Mouse (Mus musculus): Measurements from ENCODE around the gene Fastkd5. TPM values are rescaled to one million over a fixed set of nuclear protein-coding genes. Genes with fewer than 3 reads are reported as not detected.

Gene Fastkd5
- 10 to 100 TPM; 14.2 to 17.2 TPM for polyA plus RNA-seq (2017; shearing (Covaris generic))

DNA sequence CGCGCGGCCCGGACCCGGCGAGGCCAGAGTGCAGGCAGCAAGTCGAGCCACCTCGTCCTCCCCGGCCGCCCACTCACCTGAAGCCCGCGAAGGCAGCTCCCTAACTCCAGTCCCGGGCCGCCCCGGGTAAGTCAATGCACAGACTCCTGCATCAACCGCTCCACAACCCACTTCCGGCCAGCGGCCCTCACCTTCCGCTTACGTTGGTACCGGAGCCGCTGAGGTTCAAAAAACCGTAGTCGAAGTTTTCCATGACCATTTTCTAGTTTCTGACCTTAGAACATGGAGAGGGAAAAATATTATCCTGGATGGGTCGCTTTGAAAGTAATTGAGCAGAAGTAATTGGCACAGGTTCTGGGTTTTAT is at the start of gene Fastkd5, which contains the start of gene Ubox5:
Fastkd5 (minus strand) TSS at position 189 of the 365 bp plus-strand sequence.
Ubox5 (minus strand) TSS at position 200 of the 365 bp plus-strand sequence.

DNA sequence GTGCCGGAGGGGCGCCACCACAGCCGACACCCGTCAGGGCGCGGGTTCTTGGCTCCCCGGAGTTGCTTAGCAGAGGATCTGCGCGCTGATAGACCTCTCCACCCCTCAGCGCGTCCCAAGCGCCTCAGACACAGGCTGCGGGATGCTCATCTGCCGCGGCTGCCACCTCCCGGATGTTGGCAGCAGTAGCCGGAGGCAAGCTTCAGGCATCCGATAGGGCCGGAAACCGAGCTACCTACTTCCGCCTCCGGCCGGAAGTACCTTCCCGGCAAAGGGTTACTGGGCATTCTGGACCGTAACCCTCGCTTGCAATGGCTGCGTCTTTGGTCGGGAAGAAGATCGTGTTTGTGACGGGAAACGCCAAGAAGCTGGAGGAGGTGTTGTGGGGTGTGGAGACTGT is 37.7 kb upstream of the Fastkd5 start, which contains the start of gene Itpa:
Itpa (plus strand) TSS at position 52 of the 400 bp plus-strand sequence.

DNA sequence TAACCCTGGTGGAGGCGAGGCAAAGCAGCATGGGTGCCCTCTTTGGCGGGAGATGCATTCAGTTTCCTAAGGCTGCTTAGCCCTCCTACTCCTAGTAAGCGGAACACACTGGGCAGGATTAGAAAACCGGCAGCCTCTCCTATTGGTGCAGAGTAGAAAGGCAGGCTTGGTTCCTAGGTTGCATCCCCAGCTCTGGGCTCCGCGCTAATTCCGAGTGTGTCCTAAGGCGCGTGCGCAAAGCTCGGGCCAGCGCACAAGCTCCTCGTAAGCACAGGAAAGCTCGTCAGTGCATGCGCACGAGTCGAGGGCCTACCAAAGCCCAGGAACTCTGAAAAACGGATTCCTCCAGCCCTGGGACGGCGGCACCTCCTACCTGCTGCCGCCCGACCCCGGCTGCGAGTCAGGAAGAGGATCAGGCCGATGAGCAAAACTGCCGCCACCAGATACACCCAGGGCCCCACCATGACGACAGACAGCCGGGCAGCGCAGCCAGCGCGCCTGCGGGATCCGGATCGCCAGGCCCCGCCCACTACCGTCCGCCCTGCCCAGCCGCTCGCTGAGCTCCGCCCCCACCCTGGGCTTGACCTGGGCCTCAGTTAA is 34.4 kb upstream of the Fastkd5 start, which contains the start of gene Ddrgk1:
Ddrgk1 (minus strand) TSS at position 558 of the 600 bp plus-strand sequence.

DNA sequence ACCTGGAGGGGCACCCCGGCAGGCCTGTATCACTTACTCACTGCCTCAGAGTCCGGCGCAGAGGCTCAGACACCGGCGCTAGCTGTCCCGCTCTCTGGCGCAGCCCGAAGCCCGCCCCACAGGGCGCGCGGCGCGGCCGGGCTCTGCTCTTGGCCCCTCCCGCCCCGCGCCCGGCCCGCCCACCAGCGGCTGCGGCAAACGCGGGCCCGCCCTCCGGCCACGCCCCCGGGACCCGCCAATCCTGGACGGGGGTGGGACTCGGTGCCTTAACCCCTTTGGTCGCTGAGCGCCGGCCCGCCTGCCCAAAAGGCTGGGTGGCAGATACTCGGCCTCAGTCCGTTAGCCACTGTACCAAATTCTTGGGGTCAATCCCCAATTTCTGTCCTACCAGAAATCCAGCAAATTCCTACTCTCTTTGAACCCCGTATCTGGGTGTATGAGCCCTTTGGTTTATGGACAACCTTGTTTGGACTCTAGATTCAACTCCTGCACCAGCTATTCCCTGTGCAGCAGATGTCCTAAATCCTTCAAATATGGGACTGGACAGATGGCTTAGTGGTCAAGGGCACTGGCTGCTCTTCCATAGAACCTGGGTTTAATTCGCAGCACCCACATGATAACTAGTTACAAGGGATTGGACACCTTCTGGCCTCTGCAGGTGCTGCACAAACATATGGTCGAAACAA is 13.0 kb upstream of the Fastkd5 start, which contains the start of gene Lzts3:
Lzts3 (minus strand) TSS at position 120 of the 686 bp plus-strand sequence.

DNA sequence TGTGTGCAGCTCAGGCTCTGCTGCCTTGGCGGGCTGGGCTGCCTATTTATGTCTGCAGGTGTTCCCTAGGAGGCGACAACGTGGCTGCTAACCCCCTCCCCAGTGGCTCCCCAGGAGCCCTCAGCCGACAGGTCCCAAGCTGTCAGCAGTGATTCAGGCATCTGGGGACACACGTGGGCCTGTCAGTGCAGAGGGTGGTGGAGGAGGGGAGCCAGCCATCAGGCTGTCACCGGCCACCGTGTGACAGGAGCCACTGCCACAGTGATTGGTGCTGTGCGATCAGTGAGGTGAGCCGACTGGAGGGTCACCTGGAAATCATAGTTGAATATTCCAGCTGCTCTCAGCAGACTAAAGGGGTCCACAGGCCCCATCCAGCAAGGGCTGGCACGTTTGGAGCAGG is 47.3 kb downstream of the Fastkd5 start, which contains the start of gene Avp:
Avp (minus strand) TSS at position 3 of the 400 bp plus-strand sequence.

DNA sequence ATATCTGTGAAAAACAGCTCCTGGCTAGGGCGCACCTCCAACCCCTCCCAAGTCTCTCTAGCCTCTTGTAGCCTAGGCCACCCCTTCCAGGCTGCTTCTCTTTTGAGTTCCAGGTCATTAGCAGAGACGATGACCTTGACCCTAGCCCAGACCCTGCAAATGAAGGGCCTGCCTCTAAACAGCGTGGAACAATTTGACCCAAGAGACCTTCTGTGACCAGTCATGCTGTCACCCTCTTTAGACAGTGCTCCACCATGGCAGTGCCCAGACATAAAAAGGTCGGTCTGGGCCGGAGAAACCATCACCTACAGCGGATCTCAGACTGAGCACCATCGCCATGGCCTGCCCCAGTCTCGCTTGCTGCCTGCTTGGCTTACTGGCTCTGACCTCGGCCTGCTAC is 54.0 kb downstream of the Fastkd5 start, which contains the start of gene Oxt:
Oxt (plus strand) TSS at position 301 of the 400 bp plus-strand sequence.

Other genes with a start within 250 kb of the Fastkd5 start
- gene Cpxm1, start 232.5 kb downstream of the Fastkd5 start, polyA plus RNA-seq (2017; shearing (Covaris generic)), result under 1 TPM; 0.27 to 0.35 TPM
- under 1 TPM in 1 of 2 experiments, not detected in 1; 0.12 TPM for gene Gm28372, start 224.8 kb downstream of the Fastkd5 start, polyA plus RNA-seq (2017; shearing (Covaris generic))
- not detected for gene 1700020A23Rik, start 224.8 kb downstream of the Fastkd5 start, polyA plus RNA-seq (2017; shearing (Covaris generic))
- gene Tmem239, start 223.5 kb downstream of the Fastkd5 start, polyA plus RNA-seq (2017; shearing (Covaris generic)), result under 1 TPM in 1 of 2 experiments, not detected in 1; 0.29 TPM
- 100 to 1,000 TPM; 196 to 225 TPM for gene Vps16, start 205.7 kb downstream of the Fastkd5 start, polyA plus RNA-seq (2017; shearing (Covaris generic))
- 10 to 100 TPM; 15.0 to 23.6 TPM for gene Pced1a, start 205.3 kb downstream of the Fastkd5 start, polyA plus RNA-seq (2017; shearing (Covaris generic))
- 100 to 1,000 TPM; 138 to 167 TPM for gene Ptpra, start 179.7 kb downstream of the Fastkd5 start, polyA plus RNA-seq (2017; shearing (Covaris generic))
- 100 to 1,000 TPM in 1 of 2 experiments, 10 to 100 TPM in 1; 94.7 to 134 TPM for gene Mrps26, start 66.3 kb downstream of the Fastkd5 start, polyA plus RNA-seq (2017; shearing (Covaris generic))
- gene Oxt, start 53.9 kb downstream of the Fastkd5 start, polyA plus RNA-seq (2017; shearing (Covaris generic)), result not detected
- not detected for gene Avp, start 47.5 kb downstream of the Fastkd5 start, polyA plus RNA-seq (2017; shearing (Covaris generic))
- 10 to 100 TPM in 1 of 2 experiments, 1 to 10 TPM in 1; 10.0 to 10.9 TPM for gene Ubox5, start within 50 bp of the Fastkd5 start, polyA plus RNA-seq (2017; shearing (Covaris generic))
- under 1 TPM; 0.37 to 0.71 TPM for gene Lzts3, start 12.8 kb upstream of the Fastkd5 start, polyA plus RNA-seq (2017; shearing (Covaris generic))
- gene Ddrgk1, start 34.6 kb upstream of the Fastkd5 start, polyA plus RNA-seq (2017; shearing (Covaris generic)), result 100 to 1,000 TPM; 134 to 141 TPM
- gene Itpa, start 37.6 kb upstream of the Fastkd5 start, polyA plus RNA-seq (2017; shearing (Covaris generic)), result 10 to 100 TPM; 51.1 to 56.7 TPM
- gene Slc4a11, start 67.5 kb upstream of the Fastkd5 start, polyA plus RNA-seq (2017; shearing (Covaris generic)), result under 1 TPM in 1 of 2 experiments, not detected in 1; 0.36 TPM